Comparison of ENCODE assay signal across 1 mouse cellular context in the genomic region with DNA sequence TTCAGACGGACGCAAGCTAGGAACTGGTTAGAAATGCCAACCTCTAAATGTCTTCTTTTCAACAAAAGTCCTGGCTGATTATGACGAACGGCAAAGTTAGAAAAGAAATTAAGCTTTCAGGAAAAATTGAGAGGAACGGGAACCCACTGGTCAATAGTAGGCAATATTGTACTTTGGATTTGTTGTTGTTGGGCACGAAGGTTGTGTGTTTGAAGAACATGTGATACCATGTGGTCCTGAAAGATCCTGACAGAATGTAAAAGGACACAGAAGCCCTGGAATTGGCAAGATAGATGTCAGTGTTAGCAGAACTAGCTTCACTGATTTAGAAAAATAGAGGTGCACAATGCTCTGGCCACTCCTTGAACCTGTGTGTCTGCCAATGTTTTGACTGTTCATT. TPM values are rescaled to one million over a fixed set of nuclear protein-coding genes. Genes with fewer than 3 reads are reported as not detected.
"Had no signal": no experiment of that assay in that cellular context is flagged by ENCODE, and none has a peak within 500 bp of the region (broad histone marks: within the 10 kb centered on the region; RNA-seq: fewer than 3 reads in every experiment).

No protein-coding gene starts in this region.

RNA-seq across cellular contexts. Expression of a gene that starts 0.9 kb away (rescaled TPM):
- polyA plus RNA-seq: macrophage had no signal
